Mouse (Mus musculus) heart, embryonic 12.5 days (tissue): ENCODE results near the gene Thada. TPM values are rescaled to one million over a fixed set of nuclear protein-coding genes. Genes with fewer than 3 reads are reported as not detected.

ENCODE experiments used
- ATAC-seq: fragments of 200-750 bp; cut with Nextera tagmentation; 2 replicates; pipeline ENCODE4 v1.8.0; 2017; ENCODE audit warnings: moderate TSS enrichment, moderate library complexity; ENCODE audit not compliant: insufficient number of reproducible peaks, low FRiP score
- H3K27ac ChIP-seq: fragments of 300-500 bp; sonication (generic); 2 replicates; pipeline ENCODE4 v1.5.1; 2016; ENCODE audit warnings: mild to moderate bottlenecking, moderate library complexity; ENCODE audit not compliant: poor library complexity, severe bottlenecking
- H3K27me3 ChIP-seq: fragments of 300-500 bp; sonication (generic); replicated peaks from 2 replicates; pipeline ENCODE4 v1.6.1; 2016; ENCODE audit warnings: mild to moderate bottlenecking, moderate library complexity
- H3K36me3 ChIP-seq: fragments of 300-500 bp; sonication (generic); 2 replicates; pipeline ENCODE4 v1.6.1; 2016; ENCODE audit warnings: mild to moderate bottlenecking, moderate library complexity
- H3K4me1 ChIP-seq: fragments of 300-500 bp; sonication (generic); replicated peaks from 2 replicates; pipeline ENCODE4 v1.6.1; 2016; ENCODE audit warnings: mild to moderate bottlenecking
- H3K4me2 ChIP-seq: fragments of 300-500 bp; sonication (generic); 2 replicates; pipeline ENCODE4 v1.6.1; 2016; ENCODE audit warnings: mild to moderate bottlenecking, moderate library complexity
- H3K4me3 ChIP-seq: fragments of 300-500 bp; sonication (generic); 2 replicates; pipeline ENCODE4 v1.5.1; 2016; ENCODE audit warnings: mild to moderate bottlenecking
- H3K9ac ChIP-seq: fragments of 300-500 bp; sonication (generic); 2 replicates; pipeline ENCODE4 v1.6.1; 2016; ENCODE audit warnings: mild to moderate bottlenecking, moderate library complexity
- H3K9me3 ChIP-seq: fragments of 300-500 bp; sonication (generic); replicated peaks from 2 replicates; pipeline ENCODE4 v1.6.1; 2016; ENCODE audit warnings: mild to moderate bottlenecking, moderate library complexity
- WGBS: fragments of 180-500 bp; shearing (Covaris S2); methylation state at CpG from one replicate; pipeline ENCODE4 v1.1.7; 2016; 5-methylcytosine and 5-hydroxymethylcytosine counted together
- polyA plus RNA-seq: library from polyadenylated mRNA; unstranded; fragments of >200 nt; fragmentation: Nextera tagmentation; extraction: Ambion mirVana; gene quantifications from 2 replicates; pipeline ENCODE4 v1.2.1, GENCODE M21; 2016

Thada gene
- polyA plus RNA-seq, 1 experiment from 2014 or later = 6.4 TPM

DNA sequence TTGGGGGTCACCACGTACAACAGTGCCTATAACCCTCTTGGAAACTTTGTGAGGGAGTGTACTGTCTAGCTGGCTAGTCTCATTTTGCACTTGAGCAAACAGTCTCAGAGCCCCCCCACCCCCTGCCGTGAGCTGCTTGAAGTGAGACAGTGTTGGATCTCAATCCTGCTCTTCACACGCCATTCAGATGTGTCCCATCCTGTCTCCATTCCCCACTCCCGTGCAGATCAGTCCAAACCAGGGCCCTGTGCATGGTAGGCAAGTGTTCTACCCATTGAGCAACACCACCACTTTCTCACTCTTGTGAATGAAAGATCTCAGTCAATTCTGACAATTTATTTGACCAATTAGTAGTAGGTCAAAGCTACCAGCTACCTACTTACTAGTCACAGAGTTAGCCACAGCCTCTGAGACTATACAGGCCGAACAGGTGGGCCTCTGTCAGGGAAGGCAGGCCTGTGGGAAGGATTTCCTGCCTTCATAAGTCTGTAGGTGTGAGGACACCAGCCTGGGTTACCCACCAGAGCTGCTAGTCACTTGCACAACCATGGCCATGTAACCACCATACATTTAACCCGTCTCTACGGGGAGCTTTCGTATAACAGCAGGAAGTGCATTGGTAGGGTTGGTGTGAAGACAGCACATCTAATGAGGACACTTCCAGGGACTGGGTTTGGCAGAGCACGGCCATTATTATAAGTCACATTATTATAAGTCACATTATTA lies 299.7 kb downstream of the Thada start:
- no peak for ATAC-seq

DNA sequence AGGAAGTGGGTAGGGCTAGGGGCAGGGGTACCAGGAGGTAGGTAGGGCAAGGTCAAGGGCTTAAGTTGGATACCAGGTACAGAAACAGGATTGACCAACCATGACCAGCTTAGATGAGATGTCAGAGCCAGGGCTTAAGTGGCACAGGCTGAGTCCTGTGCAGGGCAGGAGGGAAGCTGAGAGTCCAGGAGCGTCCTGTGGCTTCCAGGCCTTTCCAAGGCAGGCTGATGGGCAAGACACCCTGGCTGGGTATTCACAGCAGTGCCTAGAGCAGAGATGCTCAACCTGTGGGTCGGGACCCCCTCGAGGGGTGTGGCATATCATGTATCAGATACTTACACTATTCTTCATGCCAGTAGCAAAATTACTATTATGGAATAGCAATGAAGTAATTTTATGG lies 300.3 kb downstream of the Thada start:
- H3K27me3 ChIP-seq = no peaks in the 10 kb centered on the region
- no peak for ATAC-seq
- 81% methylated on average over 3 of the region's 3 CpGs for WGBS
- no peaks in the 10 kb centered on the region for H3K36me3 ChIP-seq
- no peak overlapping the region for H3K27ac ChIP-seq
- H3K4me3 ChIP-seq = no peak overlapping the region
- H3K4me2 ChIP-seq = no peak overlapping the region
- H3K9ac ChIP-seq = no peak overlapping the region
- peaks cover 4% of the 10 kb centered on the region; the same call in 1 of the 2 replicates for H3K9me3 ChIP-seq
- H3K4me1 ChIP-seq = peaks cover 15% of the 10 kb centered on the region

More for the DNA sequence above, 299.7 kb downstream of the Thada start:
- peaks cover 10% of the 10 kb centered on the region for H3K4me1 ChIP-seq
- no peaks in the 10 kb centered on the region for H3K27me3 ChIP-seq
- H3K36me3 ChIP-seq = no peaks in the 10 kb centered on the region
- peaks cover 4% of the 10 kb centered on the region; the same call in 1 of the 2 replicates for H3K9me3 ChIP-seq
- no peak overlapping the region for H3K9ac ChIP-seq
- WGBS = 85% methylated on average over 9 of the region's 9 CpGs
- no peak overlapping the region for H3K4me2 ChIP-seq
- H3K27ac ChIP-seq = no peak overlapping the region
- no peak overlapping the region for H3K4me3 ChIP-seq

DNA sequence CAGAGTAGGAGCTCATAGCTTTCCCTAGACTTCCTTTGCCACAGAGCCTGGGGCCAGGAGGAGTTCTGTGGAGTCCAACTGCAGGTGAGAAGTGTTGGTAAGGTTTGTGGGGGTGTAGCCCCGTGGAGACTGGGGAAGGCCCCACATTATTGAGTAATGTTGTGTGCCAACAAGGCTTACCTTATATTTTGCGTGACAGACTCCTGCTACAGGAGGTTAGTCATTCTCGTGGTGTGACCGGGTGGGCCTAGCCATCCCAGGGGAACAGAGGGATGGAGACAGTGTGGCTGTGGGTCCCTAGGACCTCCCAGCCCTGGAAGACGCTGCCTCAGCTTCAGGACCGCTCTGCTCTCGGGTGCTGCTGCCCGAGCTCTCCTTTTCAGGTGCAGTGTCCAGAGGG lies 301.9 kb downstream of the Thada start:
- no peak overlapping the region for H3K27ac ChIP-seq
- no peaks in the 10 kb centered on the region for H3K27me3 ChIP-seq
- no peak overlapping the region for H3K4me2 ChIP-seq
- H3K36me3 ChIP-seq = no peaks in the 10 kb centered on the region
- H3K9me3 ChIP-seq = peaks cover 4% of the 10 kb centered on the region; the same call in 1 of the 2 replicates
- WGBS = 87% methylated on average over 8 of the region's 8 CpGs
- no peak overlapping the region for H3K9ac ChIP-seq
- H3K4me3 ChIP-seq = no peak overlapping the region
- no peak for ATAC-seq
- H3K4me1 ChIP-seq = peaks cover 15% of the 10 kb centered on the region

DNA sequence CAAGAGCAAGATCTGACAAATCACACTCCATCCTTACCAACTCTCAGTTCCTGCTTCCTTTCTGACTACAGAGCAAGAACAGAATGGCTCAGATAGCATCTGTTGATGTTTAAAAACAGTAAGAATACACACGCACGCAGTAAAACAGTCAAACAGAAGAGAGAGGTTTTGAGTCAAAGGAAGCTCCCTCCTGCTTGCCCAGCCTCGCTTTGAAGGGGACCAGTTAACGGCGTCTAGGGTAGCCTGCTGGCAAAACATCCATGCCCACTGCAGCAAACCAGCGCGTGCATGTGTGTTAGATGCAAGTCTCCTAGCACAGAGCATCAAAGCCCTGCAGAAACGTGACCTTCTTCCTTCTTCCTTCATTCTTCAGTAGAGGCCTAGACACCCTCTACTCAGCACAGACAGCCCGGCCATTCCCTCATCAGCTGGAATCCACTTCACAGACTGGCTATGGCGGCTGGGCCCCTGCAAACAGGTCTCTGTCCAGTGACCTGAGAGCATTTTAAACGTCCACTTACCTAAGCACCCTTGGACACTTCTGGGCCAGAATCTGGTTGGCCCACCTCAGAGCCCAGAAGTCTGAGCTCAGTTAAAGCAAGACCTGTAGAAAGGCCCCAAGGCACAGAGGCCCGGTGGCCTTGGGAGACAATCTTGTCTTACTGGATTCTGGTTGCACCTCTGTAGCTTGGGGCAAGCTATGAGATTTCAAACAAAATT lies 302.8 kb downstream of the Thada start:
- no peak for ATAC-seq
- WGBS = 70% methylated on average over 12 of the region's 12 CpGs
- Histone ChIP-seq H3K4me2 (no peak overlapping the region), H3K27ac (no peak overlapping the region), H3K27me3 (no peaks in the 10 kb centered on the region), H3K9ac (no peak overlapping the region), H3K36me3 (no peaks in the 10 kb centered on the region), H3K9me3 (no peaks in the 10 kb centered on the region), H3K4me1 (peaks cover 17% of the 10 kb centered on the region), H3K4me3 (no peak overlapping the region)

DNA sequence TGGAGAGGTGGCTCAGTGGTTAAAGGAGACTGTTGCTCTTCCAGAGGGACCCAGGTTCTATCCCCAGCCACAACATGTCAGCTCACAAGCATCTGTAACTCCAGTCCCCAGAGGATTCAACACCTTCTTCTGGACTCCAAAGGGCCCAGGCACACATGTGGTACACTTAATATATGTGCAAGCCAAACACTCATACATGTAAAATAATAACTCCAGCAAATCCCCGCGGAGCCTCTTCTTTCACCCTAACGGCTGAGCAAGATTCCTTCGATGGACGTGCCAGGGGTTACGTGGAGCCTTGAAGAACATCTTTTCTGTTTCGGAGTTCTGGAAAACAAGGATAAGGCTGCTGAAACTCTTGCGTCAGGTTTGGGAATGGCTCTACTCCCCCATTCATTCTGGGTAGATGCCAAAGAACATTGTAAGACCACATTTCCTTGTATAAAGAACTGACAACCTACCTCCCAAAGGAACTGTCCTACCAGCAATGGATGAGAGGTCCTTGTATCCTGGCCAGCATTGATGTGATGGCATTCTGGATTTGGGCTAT lies 303.7 kb downstream of the Thada start:
- Histone ChIP-seq H3K27ac (no peak overlapping the region), H3K27me3 (no peaks in the 10 kb centered on the region), H3K4me3 (no peak overlapping the region), H3K4me2 (no peak overlapping the region), H3K9ac (no peak overlapping the region), H3K9me3 (no peaks in the 10 kb centered on the region), H3K4me1 (peaks cover 27% of the 10 kb centered on the region), H3K36me3 (no peaks in the 10 kb centered on the region)
- no peak for ATAC-seq
- WGBS = 86% methylated on average over 8 of the region's 8 CpGs

DNA sequence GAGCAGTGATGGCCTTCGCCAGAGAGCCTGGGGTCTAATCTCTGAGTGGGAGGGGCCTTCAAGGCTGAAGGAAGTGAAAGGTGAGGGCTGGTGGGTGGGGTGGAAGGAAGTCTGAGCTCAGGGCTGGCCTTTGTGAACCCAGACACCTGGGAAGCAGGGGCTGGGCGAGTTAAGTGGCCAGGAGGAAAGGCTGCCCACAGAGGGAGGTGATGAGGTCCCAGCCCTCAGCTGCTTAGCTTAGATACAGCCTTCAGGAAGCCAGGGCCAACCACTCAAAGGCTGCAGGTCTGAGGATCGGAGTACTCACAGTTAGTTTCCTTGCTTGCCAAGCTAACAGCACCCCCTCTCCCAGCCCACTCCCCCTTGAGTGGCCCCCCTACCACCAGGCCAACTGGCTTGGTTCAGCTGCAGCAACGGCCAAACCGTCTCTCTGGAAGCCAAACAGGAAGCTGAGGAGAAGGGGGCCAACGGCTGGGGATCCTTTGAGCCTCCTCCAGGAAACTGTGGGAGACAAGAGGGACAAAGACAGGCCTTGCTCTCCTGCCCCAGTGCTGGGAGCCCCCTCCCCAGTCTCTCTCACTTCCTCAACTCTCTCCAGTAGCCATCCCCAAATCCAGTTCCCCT lies 304.7 kb downstream of the Thada start:
- no peak overlapping the region for H3K4me3 ChIP-seq
- no peaks in the 10 kb centered on the region for H3K36me3 ChIP-seq
- H3K9me3 ChIP-seq = no peaks in the 10 kb centered on the region
- H3K4me1 ChIP-seq = peaks cover 34% of the 10 kb centered on the region
- H3K9ac ChIP-seq = no peak overlapping the region
- H3K27ac ChIP-seq = no peak overlapping the region
- H3K27me3 ChIP-seq = 0 out of 2 replicates have a peak, but pooled peaks cover 3% of the 10 kb centered on the region
- H3K4me2 ChIP-seq = no peak overlapping the region
- 29% methylated on average over 6 of the region's 6 CpGs for WGBS
- ATAC-seq = peak; percentile 18

DNA sequence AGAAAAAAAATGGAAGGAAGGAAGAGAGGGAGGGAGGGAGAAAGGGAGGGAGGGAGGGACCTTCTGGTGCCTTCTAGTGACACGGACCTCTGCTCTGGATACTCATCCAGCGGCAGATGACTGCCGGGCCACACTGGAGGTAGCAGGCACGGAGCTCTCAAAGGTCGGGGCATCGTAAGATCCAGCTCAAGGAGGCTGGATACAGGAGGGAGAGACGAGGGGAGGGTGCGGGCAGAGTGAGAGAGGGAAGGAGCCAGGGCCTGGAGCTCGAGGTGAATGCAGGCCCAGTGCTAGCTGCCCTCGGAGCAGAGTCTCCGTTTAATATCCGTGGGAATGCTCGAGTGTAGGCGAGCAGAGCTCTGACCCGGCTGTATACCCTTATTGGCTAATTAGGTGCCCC lies 307.1 kb downstream of the Thada start:
- Histone ChIP-seq H3K27me3 (peaks cover 8% of the 10 kb centered on the region; the same call in 1 of the 2 replicates), H3K9ac (no peak overlapping the region), H3K4me2 (no peak overlapping the region), H3K4me1 (peaks cover 42% of the 10 kb centered on the region), H3K36me3 (no peaks in the 10 kb centered on the region), H3K4me3 (no peak overlapping the region), H3K9me3 (no peaks in the 10 kb centered on the region), H3K27ac (no peak overlapping the region)
- ATAC-seq = no peak
- WGBS = 71% methylated on average over 15 of the region's 15 CpGs

DNA sequence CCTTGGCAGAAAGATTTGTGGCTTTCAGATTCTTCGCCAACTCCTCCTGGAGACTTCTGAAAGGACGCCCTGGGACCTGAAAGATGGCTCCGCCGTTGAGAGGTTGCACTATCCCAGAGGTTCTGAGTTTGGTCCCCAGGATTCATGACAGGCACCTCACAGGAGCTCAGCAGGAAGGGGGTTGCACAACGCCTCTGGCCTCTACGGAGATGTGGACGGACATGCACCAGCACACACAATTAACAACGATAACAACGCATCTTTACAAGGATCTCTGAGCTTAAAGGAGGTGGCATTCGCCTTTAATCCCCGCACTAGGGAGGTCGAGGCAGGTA lies 307.6 kb downstream of the Thada start:
- Histone ChIP-seq H3K4me3 (no peak overlapping the region), H3K9ac (no peak overlapping the region), H3K36me3 (no peaks in the 10 kb centered on the region), H3K4me1 (peaks cover 47% of the 10 kb centered on the region), H3K27me3 (peaks cover 8% of the 10 kb centered on the region; the same call in 1 of the 2 replicates), H3K9me3 (no peaks in the 10 kb centered on the region), H3K4me2 (no peak overlapping the region), H3K27ac (no peak overlapping the region)
- 84% methylated on average over 12 of the region's 12 CpGs for WGBS
- no peak for ATAC-seq

DNA sequence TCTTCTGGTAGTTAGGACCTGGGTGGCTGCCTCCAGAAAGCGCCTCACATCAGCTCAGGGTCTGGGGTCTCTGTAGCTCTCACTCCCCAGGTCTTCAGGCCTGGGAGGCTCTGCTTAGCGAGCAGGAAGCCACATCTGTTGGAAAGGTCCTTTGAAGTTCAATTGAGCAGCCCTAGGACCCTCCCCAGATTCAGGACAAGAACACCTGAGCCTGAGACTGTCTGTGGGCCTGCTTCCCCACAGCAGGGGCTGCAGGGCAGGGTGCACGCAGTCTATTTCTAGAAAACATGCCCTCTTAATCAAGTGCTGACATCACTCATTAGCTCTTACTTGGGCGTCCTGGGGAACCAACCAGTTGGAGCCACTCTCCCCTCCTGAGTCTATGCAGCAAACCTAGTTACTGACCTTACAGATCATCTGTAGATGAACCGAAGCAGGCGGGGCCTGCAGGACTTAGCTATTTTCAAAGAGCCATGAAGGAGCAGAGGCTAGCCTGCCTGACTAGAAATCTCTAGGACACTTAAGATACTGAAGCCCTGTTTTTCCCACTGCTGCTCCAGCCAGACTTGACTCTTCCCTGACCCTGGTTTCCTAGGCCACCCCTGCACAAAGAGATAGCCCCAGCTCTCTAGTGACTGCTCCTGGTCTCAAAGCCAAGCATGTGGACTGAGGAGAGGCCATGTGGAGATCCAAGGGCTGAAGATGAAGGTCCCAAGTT lies 308.1 kb downstream of the Thada start:
- Histone ChIP-seq H3K9me3 (no peaks in the 10 kb centered on the region), H3K36me3 (no peaks in the 10 kb centered on the region), H3K4me2 (no peak overlapping the region), H3K4me3 (no peak overlapping the region), H3K27ac (no peak overlapping the region), H3K9ac (no peak overlapping the region), H3K27me3 (peaks cover 8% of the 10 kb centered on the region; the same call in 1 of the 2 replicates), H3K4me1 (peaks cover 52% of the 10 kb centered on the region)
- no peak for ATAC-seq
- WGBS = 47% methylated on average over 6 of the region's 6 CpGs

DNA sequence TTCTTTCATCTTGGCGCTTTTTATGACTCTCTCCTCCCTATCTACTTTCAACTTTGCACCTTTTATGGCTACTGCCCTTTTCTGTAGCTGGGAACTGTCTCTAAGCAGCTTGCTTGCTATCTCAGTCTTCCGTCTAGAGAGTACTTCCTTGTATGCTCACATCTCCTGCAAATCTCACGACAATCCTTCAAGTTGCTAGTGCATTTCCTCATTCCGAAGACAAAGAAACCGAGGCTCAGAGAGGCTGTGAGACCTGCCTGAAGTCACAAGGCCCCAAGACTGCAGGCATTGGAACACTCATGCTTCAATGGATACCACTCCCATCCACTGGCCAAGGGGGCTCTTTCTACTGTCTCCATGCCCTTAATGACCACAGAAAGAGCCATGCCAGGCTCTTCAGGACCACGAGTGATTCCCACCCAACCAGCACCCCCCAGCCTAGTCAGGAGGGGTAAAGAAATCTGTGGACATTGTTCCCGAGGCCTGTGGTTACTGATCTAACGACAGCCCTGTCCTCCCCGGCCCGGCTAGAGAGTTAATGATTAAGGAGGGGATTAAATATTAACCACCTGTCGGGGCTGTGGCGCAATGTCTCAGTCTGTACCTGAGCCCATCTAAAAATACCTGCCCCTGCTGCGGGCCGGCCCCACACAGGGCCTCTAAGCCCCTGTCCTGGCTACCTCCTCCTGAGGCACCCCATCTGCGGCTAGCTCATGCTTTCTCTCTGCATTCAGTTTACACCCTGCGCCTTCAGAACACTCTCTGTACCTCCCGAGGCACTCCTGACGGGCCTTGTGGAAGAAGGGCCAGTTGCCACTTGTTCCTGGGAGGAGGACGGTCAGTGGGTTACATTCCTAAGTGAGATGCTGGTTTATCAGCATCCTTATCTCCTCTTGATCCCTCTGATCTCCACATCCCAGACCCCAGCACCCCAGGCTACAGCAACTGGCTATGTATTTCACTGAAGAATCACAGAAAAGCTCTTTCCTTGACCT lies 309.0 kb downstream of the Thada start:
- 43% methylated on average over 19 of the region's 19 CpGs for WGBS
- no peak for ATAC-seq
- no peaks in the 10 kb centered on the region for H3K9me3 ChIP-seq
- no peak overlapping the region for H3K27ac ChIP-seq
- H3K4me1 ChIP-seq = peaks cover 58% of the 10 kb centered on the region
- H3K36me3 ChIP-seq = no peaks in the 10 kb centered on the region
- no peak overlapping the region for H3K4me2 ChIP-seq
- peaks cover 8% of the 10 kb centered on the region; the same call in 1 of the 2 replicates for H3K27me3 ChIP-seq
- no peak overlapping the region for H3K4me3 ChIP-seq
- H3K9ac ChIP-seq = no peak overlapping the region
